Mouse (Mus musculus) cerebellum, adult 9-10 months (tissue): ENCODE results near the gene Cox8c.

Source experiments
- DNase-seq: peaks from one replicate; pipeline ENCODE4 v3.0.0; 2022

Cox8c gene

DNA sequence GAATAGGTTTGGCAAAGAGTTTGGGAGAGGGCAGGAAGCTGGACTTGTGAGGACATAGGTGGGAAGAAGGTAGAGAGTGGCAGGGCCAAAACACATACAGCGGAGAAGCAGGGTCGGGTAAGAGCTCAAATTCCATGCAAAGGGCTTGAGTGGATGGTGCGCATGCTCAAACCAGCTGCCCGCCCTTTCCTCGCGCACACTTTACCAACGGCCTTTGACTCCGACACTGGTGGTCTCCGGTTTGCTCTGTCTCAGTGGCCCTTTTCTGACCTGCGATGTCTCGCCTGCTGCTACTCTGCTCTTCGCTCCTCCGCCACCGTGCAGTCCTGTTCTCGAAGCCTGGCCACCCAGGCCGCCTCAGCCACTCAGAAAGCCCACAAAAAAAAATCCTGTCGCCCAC is at the start of gene Cox8c:
Gene Cox8c, plus strand, starts transcription at position 226 of the 400 bp plus-strand sequence.
- no peak for DNase-seq

DNA sequence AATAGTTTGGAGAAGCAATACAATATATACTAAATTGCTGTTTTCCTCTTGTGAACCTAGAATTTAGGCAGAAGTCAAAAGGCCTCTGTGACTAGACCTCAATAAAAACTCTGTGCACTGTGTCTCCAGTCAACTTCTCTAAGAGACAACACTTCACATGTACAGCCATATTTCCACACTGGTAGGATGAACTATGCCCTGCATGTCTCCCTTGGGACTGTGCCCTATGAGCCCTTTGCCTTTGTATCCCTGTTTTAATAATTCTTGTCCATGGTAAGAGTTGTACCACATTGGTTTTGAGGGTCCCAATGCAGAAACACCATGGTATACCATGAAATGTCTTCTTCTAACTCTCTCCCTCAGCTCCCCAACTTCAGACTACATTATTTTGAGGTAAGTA is 38.3 kb upstream of the Cox8c start:
- DNase-seq = no peak

DNA sequence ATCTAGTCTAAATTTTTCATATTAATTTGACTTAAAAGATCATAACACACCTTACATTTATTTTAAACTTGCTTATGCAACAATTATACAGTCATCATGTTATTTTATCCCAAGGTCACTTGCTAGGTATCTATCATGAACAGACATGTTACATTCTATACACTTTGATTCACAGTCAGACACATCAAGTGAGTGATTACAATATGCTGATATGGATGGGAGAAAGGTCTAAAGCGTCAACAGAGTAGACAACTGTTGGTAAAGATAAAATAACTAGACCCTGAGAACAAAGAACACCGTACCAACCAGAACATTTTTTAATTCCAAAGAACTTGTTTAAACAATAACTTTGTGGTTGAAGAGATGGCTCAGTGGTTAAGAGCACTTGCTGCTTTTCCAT is 29.3 kb upstream of the Cox8c start:
- DNase-seq = no peak

DNA sequence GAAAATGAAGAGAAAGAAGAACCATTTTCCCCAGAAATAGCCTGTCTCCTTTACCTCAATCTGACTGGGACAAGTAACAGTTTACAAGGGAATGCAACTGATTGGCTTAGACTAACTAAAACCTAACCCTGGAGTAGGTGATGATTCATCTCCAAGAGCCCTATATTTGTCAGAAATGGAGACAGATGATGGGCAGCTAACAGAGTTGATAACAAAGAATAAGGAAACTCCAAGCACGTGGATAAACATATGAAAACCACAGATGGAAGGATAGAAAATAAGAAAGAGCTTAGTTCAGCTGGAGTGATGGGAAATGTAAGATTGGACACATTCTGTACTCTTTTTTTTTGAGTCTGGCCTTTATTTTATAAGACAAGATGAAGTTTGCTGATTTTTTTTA is 28.6 kb upstream of the Cox8c start:
- DNase-seq = no peak

DNA sequence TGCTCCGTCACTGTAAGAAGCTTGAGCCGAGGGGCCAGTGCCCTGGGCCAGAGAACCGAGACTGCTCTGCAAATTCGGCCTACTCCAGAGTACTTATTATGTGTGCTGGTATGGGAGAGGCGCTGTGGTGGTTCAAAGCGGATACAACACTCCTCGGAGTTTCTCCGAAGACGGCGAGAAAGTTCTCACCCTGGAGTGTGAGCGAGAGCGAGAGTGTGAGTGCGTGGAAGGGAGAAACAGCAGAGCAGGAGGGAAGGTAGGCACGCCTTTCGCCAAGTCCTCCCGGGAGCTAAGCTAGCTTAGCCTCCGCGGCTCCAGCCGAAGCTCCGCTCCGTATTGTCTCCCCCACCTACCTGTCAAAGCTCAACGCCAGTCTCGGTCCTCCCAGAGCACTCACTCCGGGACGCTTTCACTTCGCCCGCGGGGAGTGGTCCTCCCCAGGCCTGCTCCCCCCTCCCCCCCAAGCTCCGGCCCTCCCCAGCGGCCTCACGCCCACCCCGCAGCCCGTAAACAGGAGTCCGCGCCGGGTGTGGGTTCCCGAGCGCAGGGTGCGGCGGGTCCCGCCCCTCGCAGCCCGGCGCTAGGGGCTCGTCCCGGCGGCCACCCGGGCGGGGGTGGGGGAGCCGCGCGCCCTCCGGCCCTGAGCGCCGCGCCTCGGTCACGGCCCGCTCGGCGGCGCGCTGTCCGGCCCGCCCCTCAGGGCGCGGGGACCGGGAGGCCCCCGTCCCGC is 21.6 kb upstream of the Cox8c start:
- DNase-seq = peak; percentile 41

DNA sequence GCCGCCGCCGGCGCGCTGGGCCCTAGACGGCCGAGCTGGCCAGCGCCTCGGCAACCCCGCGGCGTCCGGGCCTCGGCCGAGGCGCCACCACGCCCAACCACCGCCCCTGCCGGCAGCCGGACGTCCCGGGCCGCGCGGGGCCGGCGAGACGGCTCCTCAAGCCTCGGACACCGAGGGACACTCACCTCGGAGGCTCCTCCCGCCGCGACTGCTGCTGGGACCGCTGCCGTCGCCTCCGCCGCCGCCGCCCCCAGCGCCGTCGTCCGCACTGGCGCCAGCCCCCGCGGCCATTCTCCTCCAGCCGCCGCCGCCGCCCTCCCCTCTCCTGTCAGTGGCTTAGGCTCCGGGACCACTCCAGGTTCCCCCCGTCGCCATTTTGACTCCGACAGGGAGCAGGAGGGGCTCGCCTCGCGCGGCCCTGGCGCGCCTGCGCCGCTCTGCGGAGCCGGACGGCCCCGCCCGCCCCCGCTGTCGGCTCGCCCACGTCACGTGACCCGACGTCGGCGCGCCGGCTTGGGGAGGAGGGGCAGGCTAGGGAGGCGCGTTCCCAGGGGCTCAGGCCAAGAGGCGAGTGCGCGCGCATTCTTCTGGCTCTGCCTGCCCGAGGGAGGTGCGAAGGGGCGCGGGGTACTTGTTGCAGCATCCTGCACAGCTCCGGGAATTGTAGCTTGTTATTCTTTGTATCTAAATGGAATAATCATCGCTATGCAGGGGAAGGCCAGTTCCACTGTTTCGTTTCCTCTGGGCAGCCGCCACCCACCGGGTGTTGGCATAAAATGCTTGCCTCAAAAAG is 20.9 kb upstream of the Cox8c start, which contains the start of gene Btbd7:
Gene Btbd7, minus strand, starts transcription at position 441 of the 793 bp plus-strand sequence.
- peak; percentile 95 for DNase-seq

DNA sequence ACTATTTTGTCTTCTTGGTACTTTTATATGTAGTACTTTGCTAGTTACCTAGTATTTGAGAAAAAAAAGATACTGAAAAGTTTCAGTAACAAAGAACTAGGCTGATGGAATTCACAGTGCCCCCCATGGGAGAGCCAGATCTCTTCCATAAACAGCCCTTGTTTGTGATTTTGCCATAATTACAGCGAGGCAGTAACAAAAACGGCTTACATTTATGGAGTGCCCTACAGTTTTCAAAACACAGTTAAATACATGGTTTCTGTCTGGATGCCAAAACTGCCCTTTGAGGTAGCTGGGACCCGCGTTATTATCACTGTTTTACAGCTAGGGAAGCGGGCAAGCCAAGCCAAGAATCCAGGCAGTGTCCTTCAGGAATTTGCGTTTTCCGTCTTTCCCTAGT is 20.2 kb upstream of the Cox8c start:
- no peak for DNase-seq

DNA sequence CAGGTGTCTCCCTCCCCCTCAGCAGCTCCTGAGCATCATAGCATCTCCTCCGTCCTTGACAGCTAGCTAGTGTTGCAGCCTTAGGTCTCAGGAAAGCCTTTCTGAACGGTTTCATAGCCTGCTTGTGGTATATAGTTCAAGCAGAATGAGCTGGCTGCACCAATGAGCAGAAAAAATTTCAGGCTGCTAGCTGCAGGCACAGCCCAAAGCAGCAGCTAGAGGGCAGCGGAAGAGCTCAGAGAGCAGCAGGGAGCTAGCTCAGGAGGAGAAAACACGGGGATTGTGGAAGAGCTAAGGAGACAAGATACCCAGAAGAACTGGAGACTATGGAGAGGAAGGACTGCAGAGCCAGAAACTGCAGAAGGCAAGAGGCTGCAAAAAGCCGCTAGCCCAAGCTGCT is 13.4 kb upstream of the Cox8c start:
- DNase-seq = peak; percentile 37

DNA sequence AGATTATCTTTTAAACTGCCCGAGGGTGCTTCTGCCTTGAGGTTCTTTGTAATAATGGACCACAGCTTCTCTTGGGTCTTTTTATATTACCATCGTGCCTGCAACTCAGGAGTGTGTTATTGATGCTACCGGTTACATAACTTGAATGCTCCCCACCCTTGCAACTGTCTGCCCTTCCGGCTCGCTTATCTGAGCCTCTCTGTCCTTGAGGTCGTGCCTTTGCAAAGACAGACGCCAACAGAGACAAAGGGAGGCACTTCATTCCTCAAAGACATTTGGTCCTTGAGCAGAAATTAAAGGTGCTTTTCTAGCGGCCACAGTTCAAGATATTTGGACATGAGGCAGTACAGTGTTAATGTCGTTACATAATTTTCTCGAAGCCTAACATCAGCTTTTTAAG is 11.8 kb upstream of the Cox8c start:
- no peak for DNase-seq

DNA sequence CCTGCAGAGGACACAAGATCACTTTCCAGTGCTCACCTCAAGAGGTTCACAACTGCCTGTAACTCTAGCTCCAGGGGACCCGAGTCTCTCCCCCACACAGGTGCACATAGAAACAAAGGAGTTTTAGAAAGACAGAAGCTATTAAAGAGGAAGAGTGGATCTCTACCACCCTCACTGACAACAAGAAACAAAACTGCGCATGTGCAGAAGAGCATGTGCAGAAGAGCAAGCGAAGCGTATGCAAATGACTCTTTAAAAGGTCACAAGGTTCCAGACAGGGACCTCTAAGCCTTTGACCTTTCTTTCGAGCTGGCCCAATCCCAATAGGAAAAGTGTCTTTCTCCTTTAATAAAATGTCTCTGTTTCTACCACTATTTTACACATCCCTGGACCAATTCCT is 10.5 kb upstream of the Cox8c start:
- DNase-seq = no peak

DNA sequence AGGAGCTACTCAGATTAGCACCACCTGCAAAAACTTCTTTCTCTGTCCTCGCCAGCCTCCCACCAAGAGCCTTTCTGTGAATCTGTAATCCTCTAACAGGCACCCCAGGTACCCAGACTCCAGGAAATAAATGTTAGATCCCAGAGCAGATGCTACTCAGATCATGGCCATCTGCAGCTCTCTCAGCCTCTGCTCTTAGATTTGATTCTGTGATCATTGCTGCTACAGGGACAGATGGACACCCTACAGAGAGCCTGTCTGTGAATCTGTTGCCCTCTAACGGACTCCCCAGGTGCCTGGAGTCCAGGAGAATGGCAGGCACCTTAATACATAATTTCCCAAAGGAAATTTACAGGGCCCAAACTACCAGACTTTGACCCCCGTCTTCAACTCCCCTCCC is 9.1 kb downstream of the Cox8c start:
- DNase-seq = peak; percentile 97

DNA sequence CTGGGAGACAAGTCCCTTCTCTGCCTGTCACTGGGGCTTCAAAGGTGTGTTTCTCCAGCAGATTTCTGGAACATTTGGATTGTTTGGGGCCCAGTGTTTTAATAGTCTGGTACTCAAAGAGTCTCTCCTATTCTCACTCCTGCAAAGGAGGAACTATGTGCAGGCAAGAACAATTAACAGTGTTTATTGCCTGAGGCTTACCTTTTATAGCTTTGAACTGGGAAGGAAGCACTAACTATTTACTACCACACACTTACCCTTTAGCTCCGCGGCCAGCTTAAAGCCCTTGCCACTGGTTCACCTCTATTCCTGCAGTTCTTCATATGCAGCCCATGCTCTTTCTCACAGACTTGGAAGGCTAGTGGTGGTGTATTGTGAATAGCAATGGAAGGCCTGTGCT is 17.0 kb downstream of the Cox8c start:
- no peak for DNase-seq

DNA sequence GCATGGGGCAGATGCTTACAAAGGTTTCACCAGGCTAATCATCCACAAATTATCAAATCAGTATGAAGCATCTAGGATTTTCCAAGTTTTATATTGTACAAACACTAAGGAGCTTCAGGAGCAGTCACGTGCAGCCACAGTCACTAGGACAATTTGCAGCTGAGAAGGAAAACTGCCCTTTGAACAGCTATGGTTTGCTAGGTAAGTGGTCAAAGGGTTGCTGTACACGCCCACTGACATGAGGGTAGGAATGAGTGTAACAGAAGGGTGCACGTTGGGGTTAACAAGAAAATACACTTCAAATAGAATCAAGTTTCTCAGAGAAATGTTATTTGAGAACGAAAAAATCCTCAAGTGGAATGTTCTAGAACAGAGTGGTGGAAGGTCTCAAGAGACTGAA is 30.6 kb downstream of the Cox8c start:
- DNase-seq = no peak

DNA sequence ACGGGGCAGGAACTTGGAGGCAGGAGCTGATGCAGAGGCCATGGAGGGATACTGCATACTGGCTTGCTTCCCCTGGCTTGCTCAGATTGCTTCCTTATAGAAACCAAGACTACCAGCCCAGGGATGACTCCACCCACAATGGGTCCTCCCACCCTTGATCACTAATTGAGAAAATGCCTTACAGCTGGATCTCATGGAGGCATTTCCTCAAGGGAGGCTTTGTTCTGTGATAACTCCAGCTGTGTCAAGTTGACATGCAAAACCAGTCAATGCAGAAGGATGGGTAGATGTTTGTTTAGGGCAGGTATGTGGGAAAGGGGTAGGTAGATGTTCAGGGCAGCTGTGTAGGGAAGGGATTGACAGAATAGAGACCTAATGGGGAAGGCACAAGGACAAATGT is 31.2 kb downstream of the Cox8c start:
- DNase-seq = no peak

DNA sequence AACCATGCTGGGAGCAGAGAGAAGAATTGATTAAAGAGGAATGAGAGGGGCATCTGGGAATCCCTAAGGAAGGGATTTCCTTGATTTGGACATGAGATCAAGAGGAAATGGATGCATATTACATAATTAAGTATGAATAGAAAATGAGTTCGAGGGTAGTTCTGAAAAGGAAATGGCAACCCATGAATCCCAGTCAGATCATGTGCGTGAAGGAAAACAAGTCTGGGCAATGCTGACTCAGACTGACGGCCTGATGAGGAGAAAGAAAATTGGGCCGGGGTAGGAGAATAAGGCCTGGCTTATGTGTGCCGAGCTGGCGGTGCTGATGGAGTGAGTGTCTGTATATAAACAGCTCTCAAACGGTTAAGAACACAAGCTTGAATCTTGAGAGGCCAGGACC is 31.7 kb downstream of the Cox8c start:
- DNase-seq = no peak

DNA sequence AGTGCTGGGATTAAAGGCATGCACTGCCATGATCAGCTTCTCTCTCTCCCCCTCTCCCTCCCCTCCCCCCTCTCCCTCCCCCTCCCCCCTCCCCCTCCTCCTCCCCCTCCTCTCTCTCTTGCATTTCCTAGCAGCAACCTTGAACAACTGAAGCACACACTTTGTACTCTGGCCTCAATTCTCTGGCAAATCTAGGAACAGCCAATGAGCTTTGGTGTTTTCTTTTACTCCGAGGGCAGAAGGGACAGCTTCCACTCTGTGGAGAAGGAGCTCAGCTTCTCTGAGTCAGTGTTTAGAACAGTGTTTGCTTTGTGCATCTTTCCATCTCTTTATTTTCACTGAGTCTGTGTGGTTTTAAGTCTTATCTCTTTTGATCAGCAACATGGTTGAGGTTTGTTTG is 36.8 kb downstream of the Cox8c start:
- no peak for DNase-seq

DNA sequence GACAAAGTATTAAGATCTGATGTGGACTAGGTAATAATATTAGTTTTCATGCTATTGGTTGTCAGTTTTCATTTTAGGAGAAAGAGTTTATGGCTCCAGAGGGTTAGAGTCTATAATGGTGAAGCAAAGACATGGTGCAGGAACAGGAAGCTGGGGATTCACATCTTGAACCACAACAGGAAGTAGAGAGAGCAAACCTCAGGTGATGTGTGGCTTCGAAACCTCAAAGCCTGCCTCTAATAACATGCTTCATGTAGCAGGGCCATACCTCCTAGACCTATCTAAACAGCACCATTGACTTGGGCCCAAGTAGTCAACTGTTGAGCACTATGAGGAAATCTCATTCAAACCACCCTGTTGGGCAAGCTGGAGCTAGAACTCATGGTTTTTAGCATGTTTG is 46.5 kb downstream of the Cox8c start:
- no peak for DNase-seq

DNA sequence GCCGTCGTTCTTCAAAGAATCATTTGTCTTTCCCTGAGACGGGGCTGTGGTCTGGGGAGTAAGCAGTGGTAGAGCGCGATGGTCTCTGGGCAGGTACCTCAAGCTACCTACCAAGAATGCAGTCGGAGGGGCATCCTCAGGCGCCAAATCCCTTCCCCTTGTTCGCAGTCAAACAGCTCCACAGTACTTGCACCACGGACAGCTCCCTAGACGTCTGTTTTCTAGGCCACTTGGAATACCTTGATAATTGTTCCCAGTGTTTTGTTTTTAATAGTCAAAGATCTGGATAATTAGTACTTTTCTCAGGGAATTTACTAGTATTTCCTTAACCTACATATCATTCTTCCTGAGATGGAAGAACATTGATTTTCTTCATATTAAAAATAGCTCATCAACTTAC is 48.7 kb downstream of the Cox8c start:
- DNase-seq = no peak

DNA sequence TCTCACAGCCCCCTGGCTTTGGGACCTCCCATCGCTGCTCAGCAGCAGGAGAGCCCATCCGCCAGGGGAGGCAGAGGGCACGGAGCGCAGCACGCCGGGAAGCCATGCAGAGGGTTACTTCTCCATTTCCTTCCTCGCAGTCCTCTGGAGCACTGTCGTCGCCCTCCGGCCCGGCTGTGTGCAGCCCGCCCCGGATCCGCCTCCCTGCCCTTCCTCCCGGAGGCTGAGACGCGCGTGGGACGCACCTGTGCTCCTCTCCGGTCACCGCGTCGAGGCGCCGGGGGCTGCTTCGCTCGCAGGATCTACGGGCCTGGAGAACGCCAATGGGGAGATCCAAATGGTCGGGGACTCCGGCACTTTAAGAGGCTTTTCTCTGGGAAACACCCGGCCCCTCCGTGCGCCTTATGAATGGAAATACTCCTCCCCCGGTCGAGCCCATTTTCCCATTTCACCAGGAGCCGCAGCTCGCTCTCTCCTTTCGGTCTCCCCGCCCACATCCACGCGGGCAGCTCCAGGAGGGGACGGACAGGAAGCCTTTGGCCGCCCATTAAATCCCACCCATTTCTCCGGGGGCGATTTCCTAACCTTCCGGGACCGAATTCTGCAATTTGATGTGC is 49.8 kb downstream of the Cox8c start, which contains the start of gene Unc79:
Gene Unc79, plus strand, starts transcription at position 82 of the 617 bp plus-strand sequence.
- peak; percentile 85 for DNase-seq

DNA sequence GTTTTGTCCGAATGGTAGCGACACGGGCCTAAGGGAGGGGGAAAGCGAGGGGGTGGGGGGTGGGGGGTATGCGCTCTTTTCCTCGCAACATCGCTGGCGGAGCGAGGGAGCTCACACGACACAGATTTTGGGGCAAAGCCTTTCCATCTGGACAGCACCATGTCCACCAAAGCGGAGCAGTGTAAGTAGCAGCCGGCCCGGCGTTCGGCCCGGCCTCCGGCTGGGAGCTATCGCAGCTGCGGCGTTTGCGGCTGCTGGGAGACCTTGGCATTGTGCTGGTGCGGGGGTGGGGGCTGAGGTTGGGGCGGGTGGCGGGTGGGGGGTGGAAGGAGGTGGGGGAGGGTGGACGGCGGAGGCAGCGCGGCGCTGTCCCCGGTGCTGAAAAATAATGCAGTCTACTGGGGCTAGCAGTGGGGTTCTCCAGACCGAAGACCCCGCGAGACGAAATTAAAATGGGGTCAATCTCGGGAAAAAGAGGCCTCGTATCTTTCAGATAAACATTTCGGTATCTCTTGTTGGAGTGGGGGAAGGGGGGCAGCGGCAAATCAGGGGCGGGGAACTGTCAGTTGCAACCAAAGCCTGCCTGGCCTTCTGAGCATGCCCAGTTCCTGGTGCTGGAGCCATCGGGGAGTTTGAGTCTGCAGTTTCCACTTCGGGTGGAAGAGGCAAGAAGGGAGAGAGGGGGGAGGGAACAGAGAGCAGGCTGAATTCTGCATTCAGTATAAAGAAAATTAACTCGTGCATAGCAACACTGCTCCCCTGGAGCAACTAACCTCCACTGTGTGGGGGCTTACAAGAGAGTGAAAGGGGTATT is 50.5 kb downstream of the Cox8c start:
- DNase-seq = peak; percentile 79
